Mouse (Mus musculus) mouse trophoblast stem cell (cell line): ENCODE data around the gene 3110018I06Rik.

Experiments used
- in situ Hi-C, 2 experiments: fragments of 300-500 bp; cut with MseI, MboI; formaldehyde crosslinking; loops; 2 replicates in 1 of 2; 3 replicates in 1 of 2; pipeline ENCODE4 v1.15.1; 2025

Gene 3110018I06Rik

GRCm38 (mm10) chr12:107488371-107488770 is at the start of gene 3110018I06Rik:
TSS of gene 3110018I06Rik (plus strand) at chr12:107488632.
- in situ Hi-C loops, result no loop called here

- in situ Hi-C loops, result no loop called here
Observed at GRCm38 (mm10) chr12:107444681-107445080, 43.8 kb upstream of the 3110018I06Rik start.

GRCm38 (mm10) chr12:107457835-107458234 is 30.6 kb upstream of the 3110018I06Rik start:
- in situ Hi-C loops, result no loop called here

- in situ Hi-C loops, result no loop called here
Observed at GRCm38 (mm10) chr12:107464731-107465130, 23.7 kb upstream of the 3110018I06Rik start.

- in situ Hi-C loops, result no loop called here
Observed at GRCm38 (mm10) chr12:107476441-107477291, 11.8 kb upstream of the 3110018I06Rik start.

GRCm38 (mm10) chr12:107479350-107479749 is 9.1 kb upstream of the 3110018I06Rik start:
- in situ Hi-C loops, result no loop called here

GRCm38 (mm10) chr12:107483031-107483430 is 5.4 kb upstream of the 3110018I06Rik start:
- in situ Hi-C loops, result no loop called here

- in situ Hi-C loops, result no loop called here
Observed at GRCm38 (mm10) chr12:107491344-107491743, 2.9 kb downstream of the 3110018I06Rik start.

- in situ Hi-C loops, result no loop called here
Observed at GRCm38 (mm10) chr12:107496924-107497323, 8.5 kb downstream of the 3110018I06Rik start.

GRCm38 (mm10) chr12:107509661-107510237 is 21.3 kb downstream of the 3110018I06Rik start:
- in situ Hi-C loops, result no loop called here

- in situ Hi-C loops, result no loop called here
Observed at GRCm38 (mm10) chr12:107511112-107511511, 22.7 kb downstream of the 3110018I06Rik start.

- in situ Hi-C loops, result no loop called here
Observed at GRCm38 (mm10) chr12:107516265-107517217, 28.1 kb downstream of the 3110018I06Rik start.

- in situ Hi-C loops, result no loop called here
Observed at GRCm38 (mm10) chr12:107520941-107521340, 32.5 kb downstream of the 3110018I06Rik start.

GRCm38 (mm10) chr12:107528346-107528880 is 40.0 kb downstream of the 3110018I06Rik start:
- in situ Hi-C loops, result no loop called here

GRCm38 (mm10) chr12:107532871-107533270 is 44.4 kb downstream of the 3110018I06Rik start:
- in situ Hi-C loops, result no loop called here
